8 mouse cellular contexts compared by ENCODE assay signal in genomic region chr3:100681448-100682092, GRCm38 (mm10). TPM values are rescaled to one million over a fixed set of nuclear protein-coding genes. Genes with fewer than 3 reads are reported as not detected.
A peak's percentile ranks its signal among the peaks of the same experiment; 100 is the strongest.
DNase-seq lines count a peak whose midpoint lies in the region; ATAC-seq and TF ChIP-seq lines count a peak whose summit lies in the region.

No protein-coding gene starts in this region.

- H3K4me3 ChIP-seq in forebrain, postnatal 0 days (ENCODE audit: low read depth, low read length) = peak overlapping the region; percentile 28
- H3K4me3 ChIP-seq in liver, embryonic 14.5 days (ENCODE audit: insufficient read depth in 1 of 2, low read depth in 2 of 2, low read length in 2 of 2) = peak overlapping the region; percentile 45 to 98
- H3K4me3 ChIP-seq in stomach, embryonic 14.5 days (ENCODE audit: low read depth, low read length) = peak overlapping the region; percentile 34; the same call in 1 of the 2 replicates

- 0 out of 2 replicates have a peak, but pooled peaks cover 2% of the 10 kb centered on the region for H3K9me3 ChIP-seq in forebrain, postnatal 0 days (ENCODE audit: low read length)
- H3K9me3 ChIP-seq in liver, embryonic 14.5 days (ENCODE audit: control insufficient read depth, low read length) = no peaks in the 10 kb centered on the region
- no peaks in the 10 kb centered on the region; the same call in 1 of the 2 replicates for H3K9me3 ChIP-seq in stomach, embryonic 14.5 days (ENCODE audit: control insufficient read depth, low read depth, low read length)

- no peak overlapping the region for H3K27ac ChIP-seq in forebrain, postnatal 0 days (ENCODE audit: low read depth, low read length)
- H3K27ac ChIP-seq in liver, embryonic 14.5 days = no peak overlapping the region; the same call in 1 of the 2 replicates
- no peak overlapping the region for H3K27ac ChIP-seq in stomach, embryonic 14.5 days (ENCODE audit: low read length)

- H3K4me1 ChIP-seq in forebrain, postnatal 0 days (ENCODE audit: insufficient read depth) = peaks cover 23% of the 10 kb centered on the region
- H3K4me1 ChIP-seq in liver, embryonic 14.5 days (replicated peaks; ENCODE audit: control insufficient read depth in 2 of 2, insufficient read depth in 2 of 2, low read length in 1 of 2) = peaks cover 9 to 22% of the 10 kb centered on the region in 2 experiments
- H3K4me1 ChIP-seq in stomach, embryonic 14.5 days (ENCODE audit: control insufficient read depth, insufficient read depth, low read length) = peaks cover 15% of the 10 kb centered on the region

- 12% methylated on average over 11 of the region's 11 CpGs for WGBS in forebrain, postnatal 0 days
- WGBS in liver, embryonic 14.5 days (ENCODE audit: insufficient replicate concordance) = 30% methylated on average over 11 of the region's 11 CpGs
- WGBS in stomach, embryonic 14.5 days = 8% methylated on average over 11 of the region's 11 CpGs

- peak overlapping the region; percentile 83 for H3K4me2 ChIP-seq in forebrain, postnatal 0 days (ENCODE audit: low read depth)
- peak overlapping the region; percentile 92 for H3K4me2 ChIP-seq in liver, embryonic 14.5 days (ENCODE audit: low read depth)
- H3K4me2 ChIP-seq in stomach, embryonic 14.5 days (replicated peaks; ENCODE audit: low read depth, low read length) = peak overlapping the region; percentile 92

- DNase-seq in thymus, postnatal 4 days = peak; percentile 14
- no peak for DNase-seq in thymus, adult 18-20 months
- no peak for DNase-seq in forebrain, postnatal 0 days
- no peak for DNase-seq in liver, embryonic 14.5 days (ENCODE audit: low read depth in 3 of 3, low spot score in 3 of 3)
- DNase-seq in right cerebral cortex, postnatal 4 days = no peak
- no peak for DNase-seq in kidney, postnatal 25 days
- no peak for DNase-seq in testis, postnatal 14 days (ENCODE audit: low spot score)

- TF ChIP-seq EP300 in liver, embryonic 14.5 days (IDR thresholded peaks at IDR 0.05; ENCODE audit: low read depth) = no peak

- no peaks in the 10 kb centered on the region for H3K27me3 ChIP-seq in forebrain, postnatal 0 days (ENCODE audit: insufficient read depth, low read length)
- no peaks in the 10 kb centered on the region for H3K27me3 ChIP-seq in liver, embryonic 14.5 days (ENCODE audit: control insufficient read depth, insufficient read depth, low read length)
- no peaks in the 10 kb centered on the region for H3K27me3 ChIP-seq in stomach, embryonic 14.5 days (ENCODE audit: control insufficient read depth, insufficient read depth, low read length)

- H3K9ac ChIP-seq in forebrain, postnatal 0 days = no peak overlapping the region
- H3K9ac ChIP-seq in liver, embryonic 14.5 days (replicated peaks) = peak overlapping the region; percentile 53
- H3K9ac ChIP-seq in stomach, embryonic 14.5 days (replicated peaks; ENCODE audit: low read depth, low read length) = no peak overlapping the region; the same call in 1 of the 2 replicates

- no peaks in the 10 kb centered on the region for H3K36me3 ChIP-seq in forebrain, postnatal 0 days (ENCODE audit: insufficient read depth)
- H3K36me3 ChIP-seq in liver, embryonic 14.5 days (replicated peaks; ENCODE audit: control insufficient read depth, insufficient read depth, low read depth) = no peaks in the 10 kb centered on the region
- H3K36me3 ChIP-seq in stomach, embryonic 14.5 days (ENCODE audit: control insufficient read depth, insufficient read depth, low read length) = no peaks in the 10 kb centered on the region

- no peak for ATAC-seq in forebrain, postnatal 0 days
- no peak for ATAC-seq in liver, embryonic 14.5 days (ENCODE audit: insufficient read depth)
- no peak for ATAC-seq in stomach, embryonic 14.5 days (ENCODE audit: insufficient number of reproducible peaks, insufficient read depth, low FRiP score, low read depth)

- no peak for TF ChIP-seq CTCF in forebrain, postnatal 0 days (IDR thresholded peaks at IDR 0.05; ENCODE audit: low read depth)
- no peak for TF ChIP-seq CTCF in liver, embryonic 14.5 days (IDR thresholded peaks at IDR 0.05; ENCODE audit: low read depth)

RNA-seq across cellular contexts. Expression of gene Man1a2, which starts 3.7 kb away (rescaled TPM):
- 39.8 and 48.2 TPM in 2 replicates for total RNA-seq in forebrain, postnatal 0 days (2014; rRNA removed)
- 45.2 and 54.3 TPM in 2 replicates for polyA plus RNA-seq in forebrain, postnatal 0 days (2015; fragmentation: Nextera tagmentation; extraction: Ambion mirVana)
- 2.9 and 3.7 TPM in 2 replicates for polyA plus RNA-seq in liver, embryonic 14.5 days (2012; rRNA removed)
- 27.9 and 38.1 TPM in 2 replicates for polyA plus RNA-seq in liver, embryonic 14.5 days (2014; fragmentation: Nextera tagmentation; extraction: Ambion mirVana)
- 77.2 and 96.4 TPM in 2 replicates for polyA plus RNA-seq in stomach, embryonic 14.5 days (2014; fragmentation: Nextera tagmentation; extraction: Ambion mirVana)
